Mouse (Mus musculus) cortical plate, adult 2 months (tissue): Measurements from ENCODE around the gene Nfe2. TPM values are rescaled to one million over a fixed set of nuclear protein-coding genes. Genes with fewer than 3 reads are reported as not detected.

Experiments used
- H3K27ac ChIP-seq: fragments of 200-500 bp; 2 replicates; pipeline ENCODE4 v1.5.1; 2012; ENCODE audit warnings: low read length, control low read depth, inconsistent platforms; ENCODE audit not compliant: insufficient read depth
- H3K4me1 ChIP-seq: fragments of 200-500 bp; 2 replicates; pipeline ENCODE4 v1.6.1; 2011; ENCODE audit warnings: low read length; ENCODE audit not compliant: control insufficient read depth, insufficient read depth
- H3K4me3 ChIP-seq: fragments of 200-500 bp; 2 replicates; pipeline ENCODE4 v1.5.1; 2011; ENCODE audit warnings: mild to moderate bottlenecking, low read length, control low read depth; ENCODE audit not compliant: insufficient read depth
- CTCF ChIP-seq: fragments of 200-500 bp; IDR thresholded peaks from 2 replicates; pipeline ENCODE4 v1.5.1; 2011; ENCODE audit warnings: mild to moderate bottlenecking, control low read depth, low read length; ENCODE audit not compliant: insufficient read depth; ENCODE audit errors: extremely low read depth
- POLR2A ChIP-seq: fragments of 200-500 bp; IDR thresholded peaks from 2 replicates; pipeline ENCODE4 v1.6.1; 2011; ENCODE audit warnings: mild to moderate bottlenecking, low read length, control low read depth; ENCODE audit not compliant: insufficient read depth; ENCODE audit errors: extremely low read depth
- polyA plus RNA-seq: library from polyadenylated mRNA; depleted of rRNA; stranded (reverse); fragments of >200 nt; gene quantifications from 2 replicates; pipeline ENCODE4 v1.2.3, GENCODE M21; 2012; rRNA removed

Nfe2 gene
- polyA plus RNA-seq, 1 experiment: 0.21 TPM

GRCm38 (mm10) chr15:103221386-103221785 lies 36.8 kb downstream of the Nfe2 start:
- Histone ChIP-seq H3K4me3 (no peak overlapping the region), H3K27ac (no peak overlapping the region), H3K4me1 (no peaks in the 10 kb centered on the region)
- TF ChIP-seq CTCF (no peak), POLR2A (no peak)

GRCm38 (mm10) chr15:103220785-103221184 lies 37.4 kb downstream of the Nfe2 start:
- no peaks in the 10 kb centered on the region for H3K4me1 ChIP-seq
- no peak for TF ChIP-seq CTCF
- TF ChIP-seq POLR2A: no peak
- no peak overlapping the region for H3K27ac ChIP-seq
- H3K4me3 ChIP-seq: no peak overlapping the region

- Histone ChIP-seq H3K4me1 (peaks cover 4% of the 10 kb centered on the region; the same call in 1 of the 2 replicates), H3K4me3 (no peak overlapping the region), H3K27ac (no peak overlapping the region; the same call in 1 of the 2 replicates)
- no peak for TF ChIP-seq POLR2A
- no peak for TF ChIP-seq CTCF
Measured at GRCm38 (mm10) chr15:103216052-103216451, 42.2 kb downstream of the Nfe2 start.

- TF ChIP-seq POLR2A (0 out of 2 replicates have a peak, but pooled peaks have one; percentile 31), CTCF (no peak)
- H3K27ac ChIP-seq: peak overlapping the region; percentile 58
- H3K4me3 ChIP-seq: peak overlapping the region; percentile 28
- peaks cover 4% of the 10 kb centered on the region; the same call in 1 of the 2 replicates for H3K4me1 ChIP-seq
Measured at GRCm38 (mm10) chr15:103214971-103215907, 43.0 kb downstream of the Nfe2 start.

GRCm38 (mm10) chr15:103214149-103214548 lies 44.1 kb downstream of the Nfe2 start:
- Histone ChIP-seq H3K27ac (0 out of 2 replicates have a peak overlapping the region, but pooled peaks have one; percentile 46), H3K4me1 (peaks cover 4% of the 10 kb centered on the region; the same call in 1 of the 2 replicates), H3K4me3 (peak overlapping the region; percentile 28)
- no peak for TF ChIP-seq CTCF
- no peak for TF ChIP-seq POLR2A

GRCm38 (mm10) chr15:103205156-103205555 lies 53.0 kb downstream of the Nfe2 start:
- H3K27ac ChIP-seq: no peak overlapping the region
- H3K4me3 ChIP-seq: no peak overlapping the region
- no peak for TF ChIP-seq CTCF
- no peak for TF ChIP-seq POLR2A
- no peaks in the 10 kb centered on the region; the same call in 1 of the 2 replicates for H3K4me1 ChIP-seq

GRCm38 (mm10) chr15:103202088-103202793 lies 56.0 kb downstream of the Nfe2 start:
- TF ChIP-seq CTCF (no peak), POLR2A (no peak)
- Histone ChIP-seq H3K4me3 (no peak overlapping the region), H3K4me1 (peaks cover 1% of the 10 kb centered on the region; the same call in 1 of the 2 replicates), H3K27ac (peak overlapping the region; percentile 28; the same call in 1 of the 2 replicates)

Other genes starting within 250 kb of the Nfe2 start
- not detected in 2 replicates for gene Hoxc4, start 239.5 kb downstream of the Nfe2 start, polyA plus RNA-seq
- 19.5 and 19.9 TPM in 2 replicates for gene Smug1, start 91.3 kb downstream of the Nfe2 start, polyA plus RNA-seq
- 72.1 and 74.4 TPM in 2 replicates for gene Cbx5, start 18.6 kb downstream of the Nfe2 start, polyA plus RNA-seq
- 276 and 310 TPM in 2 replicates for gene Hnrnpa1, start 18.0 kb downstream of the Nfe2 start, polyA plus RNA-seq
- 140 and 148 TPM in 2 replicates for gene Copz1, start 14.3 kb upstream of the Nfe2 start, polyA plus RNA-seq
- gene Gpr84, start 52.2 kb upstream of the Nfe2 start, polyA plus RNA-seq: 0.98 and 1.2 TPM in 2 replicates
- 42.3 and 45.2 TPM in 2 replicates for gene Zfp385a, start 81.7 kb upstream of the Nfe2 start, polyA plus RNA-seq
- 2.4 and 3.8 TPM in 2 replicates for gene Itga5, start 108.4 kb upstream of the Nfe2 start, polyA plus RNA-seq
- 0.23 TPM in 1 of 2 replicates, not detected in the other for gene Gtsf1, start 172.1 kb upstream of the Nfe2 start, polyA plus RNA-seq
- not detected in 2 replicates for gene Gtsf2, start 190.1 kb upstream of the Nfe2 start, polyA plus RNA-seq
- 7.1 and 7.7 TPM in 2 replicates for gene Nckap1l, start 195.4 kb upstream of the Nfe2 start, polyA plus RNA-seq
- gene Pde1b, start 244.6 kb upstream of the Nfe2 start, polyA plus RNA-seq: 129 and 208 TPM in 2 replicates